Mouse (Mus musculus): ENCODE measurements around the gene Exosc2.

DNA sequence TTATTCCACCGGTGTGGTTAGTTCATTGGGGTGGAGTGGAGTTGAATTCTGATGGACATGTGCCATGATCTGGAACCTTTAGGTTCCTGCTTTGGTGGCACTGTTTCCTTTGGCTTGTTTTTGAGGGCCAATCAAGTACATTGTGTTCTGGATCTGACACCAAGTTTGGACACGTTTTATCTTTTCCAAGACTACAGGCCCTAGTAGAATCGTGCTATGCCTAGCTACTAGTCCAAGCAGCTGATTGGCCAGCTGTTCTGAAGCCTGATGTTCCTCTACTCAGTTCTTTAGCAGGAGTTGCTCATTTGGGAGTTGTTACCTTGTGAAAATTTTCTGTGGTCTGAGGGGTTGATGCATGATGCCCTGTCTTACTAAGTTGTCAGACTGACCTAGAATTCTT lies 43.3 kb downstream of the Exosc2 start:
- TF ChIP-seq CTCF (IDR thresholded peaks at IDR 0.05; ENCODE audit: control insufficient read depth, insufficient read depth, insufficient read length) (no peak), MYOG (IDR thresholded peaks at IDR 0.05; ENCODE audit: control insufficient read depth, extremely low read depth, insufficient read length) (no peak), MAX (IDR thresholded peaks at IDR 0.05) (no peak), USF1 (IDR thresholded peaks at IDR 0.05; ENCODE audit: low read depth) (no peak)

Measured in C2C12 (cell line).